Mouse (Mus musculus) cerebellum, postnatal 25 days (tissue): ENCODE data around the gene Zfp979.
"Not testable (repeated sequence)": the region's sequence is repeated elsewhere in the genome, so short reads cannot be mapped to it uniquely, and the experiment has no call there.

Experiments used
- DNase-seq, 2 experiments: peaks; one replicate each; pipeline ENCODE4 v3.0.0; 2021; ENCODE audit warnings: mixed read lengths in 2 of 2

Zfp979 gene

DNA sequence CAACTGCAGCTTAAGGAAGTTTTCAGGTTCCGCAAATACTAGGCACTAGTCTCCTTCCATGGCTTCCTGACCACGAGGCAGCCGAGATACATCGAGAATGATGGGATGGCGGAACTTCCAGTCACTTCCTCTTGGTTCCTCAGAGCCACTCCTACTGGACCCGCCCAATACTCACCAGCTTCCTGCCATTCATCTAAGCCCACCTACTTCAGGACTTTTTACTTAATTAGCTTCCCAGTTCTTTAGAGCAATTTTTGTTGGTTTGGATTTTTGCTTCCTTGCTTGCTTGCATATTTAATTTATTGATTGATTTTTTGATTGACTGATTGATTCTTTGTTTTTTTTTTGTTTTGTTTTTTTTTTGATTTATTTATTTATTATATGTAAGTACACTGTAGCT is at the start of gene Zfp979:
Gene Zfp979 (minus strand): TSS at position 101 of the 400 bp plus-strand sequence.
- not testable (repeated sequence) for DNase-seq

DNA sequence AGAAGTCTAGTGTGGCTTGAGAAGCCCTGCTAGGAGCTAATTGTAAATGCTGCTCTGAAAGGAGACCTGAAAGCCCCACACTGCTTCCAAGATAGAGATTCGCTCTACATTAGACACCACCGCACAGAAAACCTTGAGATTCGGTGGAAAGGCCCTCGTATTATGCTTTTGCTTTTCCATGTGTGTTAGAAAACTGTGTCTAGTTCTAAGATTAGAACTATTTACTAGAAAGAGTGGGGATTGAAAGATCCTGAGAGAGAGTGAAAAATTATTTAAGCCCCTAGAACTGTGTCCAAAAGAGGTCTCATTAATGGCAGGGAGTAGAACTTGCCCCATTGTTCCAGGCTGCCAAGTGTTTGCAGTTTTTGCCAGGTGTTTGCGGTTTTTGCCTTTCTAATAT is 12.9 kb upstream of the Zfp979 start:
- DNase-seq, result not testable (repeated sequence)

DNA sequence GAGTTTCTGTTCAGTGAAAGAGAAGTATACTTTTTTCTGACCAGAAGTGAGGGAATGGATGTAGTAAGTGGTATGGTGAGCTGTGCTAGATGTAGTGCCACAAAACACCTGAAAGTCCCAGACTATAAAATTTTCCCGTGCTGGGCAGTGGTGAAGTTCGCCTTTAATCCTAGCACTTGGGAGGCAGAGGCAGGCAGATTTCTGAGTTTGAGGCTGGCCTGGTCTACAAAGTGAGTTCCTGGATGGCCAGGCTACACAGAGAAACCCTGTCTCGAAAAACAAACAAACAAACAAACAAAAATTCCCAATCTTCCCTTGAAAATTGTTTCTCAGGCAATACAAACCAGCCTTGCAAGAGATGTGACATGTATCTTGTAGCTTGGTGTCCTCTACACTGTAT is 5.1 kb upstream of the Zfp979 start:
- not testable (repeated sequence) for DNase-seq

DNA sequence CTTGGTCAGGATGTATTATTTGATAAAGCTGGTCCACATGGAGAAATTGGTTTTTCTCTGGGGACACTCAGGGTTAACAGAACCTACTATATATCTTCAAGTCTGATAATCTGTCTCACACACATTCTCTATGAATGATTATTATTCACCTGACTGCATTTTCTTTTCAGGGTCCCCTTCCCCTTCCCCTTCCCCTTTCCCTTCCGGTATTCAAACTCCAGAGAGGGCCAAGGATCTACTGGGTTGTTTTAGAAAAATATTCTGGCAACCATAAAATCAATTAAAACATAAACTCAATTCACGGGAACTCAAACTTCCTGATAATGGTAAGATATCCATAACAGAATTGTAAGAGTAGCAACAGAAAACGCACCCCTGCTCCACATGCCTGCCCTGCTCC is 381 bp downstream of the Zfp979 start:
- not testable (repeated sequence) for DNase-seq

DNA sequence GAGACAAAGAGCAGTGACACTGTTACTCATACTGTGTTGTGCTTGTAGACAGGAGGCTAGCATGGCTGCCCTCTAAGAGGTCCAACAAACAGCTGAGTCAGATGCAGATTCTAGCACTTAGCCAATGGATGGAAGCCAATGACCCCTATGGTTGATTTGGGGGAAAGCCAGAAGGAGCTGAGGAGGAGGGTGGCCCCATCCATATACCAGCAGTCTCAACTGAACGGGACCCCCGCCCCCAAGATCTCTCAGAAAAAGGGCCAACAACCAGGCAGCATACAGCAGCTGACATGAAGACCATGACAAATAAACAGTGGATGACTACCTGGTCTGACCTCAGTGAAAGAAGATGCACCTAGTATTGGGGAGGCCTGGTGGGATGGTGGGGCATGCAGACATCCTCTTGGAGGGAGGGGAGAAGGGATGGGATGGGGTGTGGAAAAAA is 8.5 kb downstream of the Zfp979 start:
- DNase-seq, result not testable (repeated sequence)

DNA sequence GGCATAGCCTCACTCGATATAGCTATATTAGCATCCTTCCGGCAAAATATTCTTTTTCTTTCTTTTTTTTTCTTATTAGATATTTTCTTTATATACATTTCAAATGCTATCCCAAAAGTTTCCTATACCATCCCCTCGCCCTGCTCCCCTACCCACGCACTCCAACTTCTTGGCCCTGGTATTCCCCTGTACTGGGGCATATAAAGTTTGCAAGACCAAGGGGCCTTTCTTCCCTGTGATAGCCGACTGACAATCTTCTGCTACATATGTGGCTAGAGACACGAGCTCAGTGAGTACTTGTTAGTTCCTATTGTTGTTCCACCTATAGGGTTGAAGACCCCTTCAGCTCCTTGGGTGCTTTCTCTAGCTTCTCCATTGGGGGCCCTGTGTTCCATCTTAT is 35.8 kb downstream of the Zfp979 start:
- not testable (repeated sequence) for DNase-seq

DNA sequence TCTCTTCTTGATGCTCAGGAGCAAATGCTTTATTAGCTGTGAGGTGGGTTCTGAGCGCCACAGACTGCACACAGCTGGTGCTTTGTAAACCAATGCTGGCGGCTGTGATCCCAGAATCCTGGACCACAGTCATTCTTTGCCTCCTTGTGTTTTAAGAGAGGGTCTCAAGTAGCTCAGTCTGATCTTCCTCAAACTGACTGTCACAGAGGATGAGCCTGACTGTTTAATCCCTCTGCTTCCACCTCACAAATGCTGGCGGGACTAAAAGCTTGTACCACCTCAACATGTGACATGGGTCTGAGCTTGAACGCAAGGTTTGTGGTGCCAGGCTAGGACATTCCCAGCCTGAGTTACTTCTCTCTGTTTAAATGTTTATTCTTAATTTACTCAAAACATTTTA is 36.8 kb downstream of the Zfp979 start:
- DNase-seq, result no peak

DNA sequence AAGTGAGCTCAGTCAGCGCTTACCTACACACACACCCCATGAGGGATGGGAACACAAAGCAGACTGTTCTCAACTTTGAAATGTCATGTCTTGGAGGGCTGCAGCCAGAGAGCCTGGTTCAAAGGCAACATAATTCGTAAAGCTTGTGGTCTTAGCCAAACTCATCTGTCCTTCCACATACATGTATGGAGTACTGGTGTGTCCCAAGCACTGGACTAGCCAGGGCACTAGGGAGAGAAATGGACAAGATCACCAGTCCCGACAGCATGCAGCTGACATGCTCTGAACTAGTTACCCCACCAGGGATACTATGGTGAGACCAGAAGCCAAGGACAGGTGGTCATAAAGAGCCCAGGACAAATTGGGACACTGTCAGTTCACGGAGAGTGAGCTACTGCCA is 38.5 kb downstream of the Zfp979 start:
- no peak for DNase-seq

DNA sequence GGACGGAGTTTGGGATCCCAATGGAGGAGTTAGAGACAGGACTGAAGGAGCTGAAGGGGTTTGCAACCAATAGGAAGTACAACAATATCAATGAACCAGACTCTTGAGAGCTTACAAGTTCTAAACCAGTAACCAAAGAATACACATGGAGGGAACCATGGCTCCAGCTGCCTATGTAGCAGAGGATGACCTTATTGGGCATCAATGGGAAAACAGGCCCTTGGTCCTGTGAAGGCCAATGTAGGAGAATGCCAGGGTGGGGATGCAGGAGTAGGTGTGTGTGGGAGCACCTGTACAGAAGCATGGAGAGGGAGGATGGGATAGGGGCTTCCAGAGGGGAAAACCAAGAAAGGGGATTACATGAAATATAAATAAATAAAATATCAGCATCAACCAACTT is 40.4 kb downstream of the Zfp979 start:
- no peak for DNase-seq

DNA sequence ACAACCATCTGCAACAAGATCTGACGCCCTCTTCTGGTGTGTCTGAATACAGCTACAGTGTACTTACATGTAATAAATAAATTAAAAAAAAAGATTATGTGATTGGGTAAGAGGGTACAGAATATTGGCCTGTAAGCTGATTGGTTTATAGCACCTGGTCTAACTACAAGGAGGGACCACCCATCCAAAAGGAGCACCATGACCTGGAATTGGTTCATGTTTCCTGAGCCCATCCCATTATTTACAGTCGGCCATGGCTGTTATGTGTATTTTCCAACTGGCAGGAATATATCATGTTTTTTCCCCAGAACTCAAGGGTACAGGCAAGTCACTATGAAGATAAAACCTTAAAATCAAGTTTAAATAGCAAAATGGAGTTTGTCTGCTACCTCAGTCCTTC is 43.5 kb downstream of the Zfp979 start:
- no peak for DNase-seq

DNA sequence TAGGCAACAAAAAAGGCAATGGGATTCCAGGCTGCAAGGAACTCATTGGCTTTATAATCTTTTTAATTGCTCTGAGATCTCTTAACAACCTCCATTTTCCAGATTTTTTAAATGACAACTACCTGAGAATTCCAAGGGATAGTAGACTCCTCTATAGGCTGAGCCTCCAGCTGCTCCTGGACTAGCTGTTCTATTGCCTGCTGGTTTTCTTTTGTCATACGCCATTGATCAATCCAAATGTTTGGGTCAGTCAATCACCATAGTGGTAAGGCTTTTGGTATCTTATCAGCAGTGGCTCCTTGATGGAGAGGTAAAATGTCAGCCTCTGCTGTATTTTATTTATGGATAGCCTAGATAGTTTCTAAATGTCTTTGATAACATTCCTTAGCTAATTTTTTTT is 44.6 kb downstream of the Zfp979 start:
- no peak for DNase-seq

DNA sequence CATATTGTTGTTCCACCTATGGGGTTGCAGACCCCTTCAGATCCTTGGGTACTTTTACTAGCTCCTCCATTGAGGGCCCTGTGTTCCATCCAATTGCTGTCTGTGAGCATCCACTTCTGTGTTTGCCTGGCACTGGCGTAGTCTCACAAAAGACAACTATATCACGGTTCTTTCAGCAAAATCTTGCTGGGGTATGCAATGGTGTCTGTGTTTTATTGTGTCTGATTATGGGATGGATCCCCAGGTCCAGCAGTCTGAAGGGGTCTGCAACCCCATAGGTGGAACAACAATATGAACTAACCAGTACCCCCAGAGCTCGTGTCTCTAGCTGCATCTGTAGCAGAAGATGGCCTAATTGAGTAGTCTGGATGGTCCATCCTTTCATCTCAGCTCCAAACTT is 47.7 kb downstream of the Zfp979 start:
- DNase-seq, result not testable (repeated sequence)

DNA sequence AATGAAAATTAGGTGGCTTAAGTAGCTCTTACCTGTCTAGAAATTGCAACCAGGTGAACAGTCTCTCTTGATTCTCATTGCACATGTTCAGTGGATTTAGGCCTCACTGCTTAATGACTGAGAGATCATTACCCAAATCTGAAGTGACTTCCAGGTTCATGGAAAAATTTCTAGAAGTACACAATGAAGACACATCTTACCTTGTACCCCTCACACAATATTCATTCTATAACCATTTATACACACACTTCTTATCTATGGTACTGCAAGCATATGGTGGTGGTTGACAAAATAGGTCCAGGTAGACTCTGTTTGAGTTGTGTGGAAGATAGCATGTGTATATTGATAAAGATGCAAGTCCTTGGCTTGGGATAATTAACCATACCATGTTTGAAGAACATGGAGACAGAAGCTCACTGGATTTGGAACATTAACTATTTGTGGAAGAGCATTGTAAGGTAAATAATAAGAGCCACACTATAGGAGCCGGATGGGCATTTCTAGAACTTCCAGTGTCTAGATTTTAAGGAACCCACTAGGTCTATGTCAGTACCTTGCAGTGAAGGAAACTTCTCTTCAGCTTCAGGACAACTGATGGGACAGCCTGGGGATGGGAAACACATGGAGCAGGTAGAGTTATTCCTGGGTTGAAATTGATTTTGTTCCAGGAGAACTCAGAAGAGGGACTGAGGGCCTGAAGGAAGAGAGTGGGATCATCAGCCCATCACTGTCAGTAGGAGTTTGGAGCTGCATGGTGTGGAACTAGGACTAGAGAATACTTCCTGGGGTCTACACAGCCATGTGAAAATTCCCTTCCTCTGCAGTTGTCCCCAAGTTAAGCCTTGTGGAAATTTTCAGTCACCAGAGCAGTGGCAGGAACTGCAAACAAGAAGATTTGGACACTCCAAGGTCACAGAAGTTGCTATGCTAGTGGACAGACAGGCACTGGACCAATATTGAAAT is 55.5 kb downstream of the Zfp979 start:
- DNase-seq, result no peak

DNA sequence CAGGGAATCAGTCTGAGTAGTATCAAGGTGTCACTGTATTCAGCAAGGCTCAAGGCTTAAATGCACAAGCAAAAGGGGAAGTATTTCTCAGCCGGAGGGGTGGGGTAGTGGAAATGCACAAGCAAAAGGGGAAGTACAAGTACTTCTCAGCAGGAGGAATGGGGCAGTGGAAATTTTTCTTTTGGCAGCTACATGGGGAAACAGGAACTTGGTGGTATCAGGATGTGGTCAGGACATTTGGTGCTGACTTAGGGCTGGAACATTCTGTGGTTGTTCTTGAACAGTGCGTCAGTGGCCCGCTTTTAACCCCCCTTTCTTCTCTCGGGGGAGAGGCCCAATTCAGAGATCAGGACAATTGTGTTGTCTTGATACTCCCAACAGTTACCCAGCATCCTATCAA is 62.9 kb downstream of the Zfp979 start:
- DNase-seq, result not testable (repeated sequence)

DNA sequence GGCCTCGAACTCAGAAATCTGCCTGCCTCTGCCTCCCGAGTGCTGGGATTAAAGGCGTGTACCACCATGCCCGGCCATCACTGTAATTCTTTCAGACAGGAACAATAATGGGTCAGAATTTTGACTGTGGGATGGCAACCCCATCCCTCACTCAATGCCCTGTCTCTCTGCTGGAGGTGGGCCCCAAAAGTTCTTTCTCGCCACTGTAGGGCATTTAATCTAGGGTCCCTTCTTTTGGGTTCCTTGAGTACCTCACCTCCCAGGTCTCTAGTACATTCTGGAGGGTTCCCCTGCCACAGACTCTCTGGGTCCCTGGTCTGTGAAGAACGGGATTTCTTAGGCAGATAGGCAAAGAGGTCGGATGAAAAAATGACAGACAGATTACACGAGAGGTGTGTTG is 71.2 kb downstream of the Zfp979 start:
- not testable (repeated sequence) for DNase-seq

DNA sequence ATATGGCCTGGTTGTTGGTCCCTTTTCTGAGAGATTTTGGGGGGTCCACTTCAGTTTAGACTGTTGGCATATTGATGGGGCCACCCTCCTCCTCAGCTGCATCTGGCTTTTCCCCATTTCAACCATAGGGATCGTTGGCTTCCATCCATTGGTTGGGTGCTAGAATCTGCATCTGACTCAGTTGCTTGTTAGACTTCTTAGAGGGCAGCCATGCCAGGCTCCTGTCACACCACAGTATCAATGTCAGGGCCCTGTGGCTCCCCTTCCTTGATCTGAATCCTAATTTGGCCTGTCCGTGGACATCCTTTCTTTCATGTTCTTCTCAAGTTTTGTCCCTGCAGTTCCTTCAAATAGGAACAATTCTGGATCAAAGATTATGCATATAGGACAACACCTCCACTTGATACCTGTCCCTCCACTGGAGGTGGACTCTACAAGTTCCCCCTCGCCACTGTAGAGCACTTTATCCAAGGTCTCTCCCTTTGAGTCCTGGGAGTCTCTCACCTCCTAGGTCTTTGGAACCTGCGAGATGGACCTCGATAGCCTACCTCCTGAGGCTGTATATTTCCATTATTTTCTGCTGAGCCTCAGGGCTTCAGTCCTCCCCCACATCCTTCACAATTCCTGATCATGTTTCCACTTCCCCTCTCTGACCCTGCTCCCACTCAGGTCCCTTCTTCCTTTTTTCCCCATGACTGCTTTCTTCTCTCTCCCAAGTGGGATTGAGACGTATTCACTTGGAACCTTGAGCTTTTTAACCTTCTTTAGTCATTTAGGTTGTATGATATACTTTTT is 76.7 kb downstream of the Zfp979 start:
- DNase-seq, result no peak
